Mouse (Mus musculus): Measurements from ENCODE around the gene Stpg4.
A peak's percentile ranks its signal among the peaks of the same experiment; 100 is the strongest.

Gene Stpg4

DNA sequence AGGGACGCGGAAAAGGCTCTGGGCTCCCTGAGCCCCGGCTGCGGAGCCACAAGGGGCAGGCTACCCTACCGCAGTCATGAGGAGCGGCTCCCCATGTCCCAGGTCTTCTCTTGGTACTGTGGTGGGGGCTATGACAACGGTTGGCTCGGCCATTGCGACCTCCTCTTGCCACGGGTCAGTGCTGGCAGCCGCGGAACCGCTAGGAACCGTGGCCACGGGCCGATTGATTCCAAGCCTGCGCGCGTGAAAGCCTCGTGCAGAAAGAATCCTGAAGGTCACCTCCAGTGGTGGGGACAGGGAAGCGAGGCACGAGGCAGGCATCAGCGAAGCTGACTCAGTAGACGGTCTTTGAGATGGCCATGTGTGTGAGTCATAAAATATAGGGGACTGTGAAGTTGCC is at the start of gene Stpg4:
Gene Stpg4 (minus strand): TSS at position 231 of the 400 bp plus-strand sequence.
- no peak for DNase-seq (ENCODE audit: low spot score in 2 of 2)

DNA sequence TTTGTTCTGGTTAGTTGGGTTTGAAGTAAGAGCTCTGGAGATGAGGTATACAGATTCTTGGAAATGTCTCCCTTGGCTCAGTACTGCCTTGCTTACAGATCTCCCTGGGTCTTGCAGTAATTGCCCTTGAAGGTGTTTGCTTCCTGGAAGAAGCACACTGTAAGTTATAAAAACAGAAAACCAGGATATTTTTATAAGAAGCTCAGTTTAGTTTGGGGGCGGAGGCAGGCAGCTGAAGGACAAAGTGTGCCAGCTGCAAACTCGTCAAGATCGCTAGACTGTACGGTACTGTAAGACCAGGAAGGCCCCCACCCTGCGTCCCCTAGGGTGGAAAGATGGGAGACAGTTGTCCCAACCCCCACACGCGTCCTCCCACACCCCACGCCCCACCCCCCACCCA is 47.8 kb upstream of the Stpg4 start:
- no peak for DNase-seq (ENCODE audit: low spot score in 2 of 2)

DNA sequence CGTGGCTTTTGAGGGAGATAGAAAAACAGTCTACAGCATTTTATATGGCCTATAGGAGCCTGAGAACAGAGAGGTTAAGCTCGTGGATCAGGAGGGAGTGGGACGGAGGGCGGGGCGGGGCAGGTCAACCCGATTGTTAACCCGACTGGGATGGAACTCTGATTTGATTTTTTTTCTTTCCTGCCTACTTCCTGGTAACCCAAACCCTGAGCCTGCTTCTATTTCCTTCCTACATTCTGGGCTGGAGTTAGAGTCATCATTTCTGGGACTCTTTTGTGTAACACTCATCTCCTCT is 46.9 kb upstream of the Stpg4 start:
- DNase-seq (ENCODE audit: low spot score in 2 of 2): no peak

DNA sequence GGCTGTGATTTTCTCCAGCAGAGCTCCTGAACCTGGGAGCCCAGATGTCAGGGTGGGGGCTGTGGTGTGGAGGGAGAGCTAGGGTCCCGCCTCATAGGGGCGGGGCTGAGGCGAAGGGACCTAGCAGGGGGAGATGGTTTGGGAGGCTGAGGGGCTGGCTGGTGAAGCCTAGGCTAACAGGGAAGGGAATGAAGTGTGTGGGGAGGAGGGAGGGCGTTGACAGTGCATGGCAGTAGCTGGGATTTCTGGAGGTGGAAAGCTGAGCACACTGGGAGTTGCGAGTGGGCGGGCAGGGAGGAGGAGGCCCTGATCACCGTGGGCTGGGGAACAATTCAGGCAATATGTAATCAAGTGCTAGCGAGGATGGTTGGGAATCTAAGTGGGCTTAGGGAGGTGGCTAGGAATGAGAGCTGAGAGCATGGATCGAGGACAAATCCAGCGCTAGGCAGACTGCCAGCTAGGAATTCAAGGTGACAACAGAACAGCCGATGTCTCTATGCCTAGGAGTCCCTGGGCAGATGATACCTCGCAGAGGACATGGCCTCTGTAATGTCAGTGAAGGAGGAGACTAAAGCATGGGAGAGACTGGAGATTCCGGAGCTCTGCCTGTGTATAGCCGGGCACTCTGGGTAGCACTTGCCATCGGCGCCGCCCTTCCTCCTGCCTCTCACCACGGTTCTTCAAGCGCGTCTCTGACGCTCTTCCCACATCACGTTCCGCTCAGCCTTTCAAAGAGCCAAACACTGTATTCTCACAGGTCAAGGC is 46.4 kb upstream of the Stpg4 start:
- peak in 1 of 2 experiments; percentile 49 for DNase-seq (ENCODE audit: low spot score in 2 of 2)

DNA sequence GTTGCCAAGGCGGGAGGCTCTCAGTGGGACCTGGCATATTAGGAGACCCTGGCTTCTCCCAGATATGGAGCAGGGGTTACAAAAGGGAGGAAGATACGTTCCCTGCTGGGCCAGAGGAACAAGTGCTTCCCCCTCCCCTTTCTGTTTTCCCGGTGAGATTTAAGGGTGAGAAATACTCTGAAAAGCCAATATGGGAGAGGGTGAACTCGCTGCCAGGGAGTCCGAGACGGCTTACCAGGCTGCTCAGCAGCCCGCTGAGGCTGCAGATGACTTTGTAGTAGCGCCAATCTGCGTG is 45.8 kb upstream of the Stpg4 start:
- no peak for DNase-seq (ENCODE audit: low spot score in 2 of 2)

DNA sequence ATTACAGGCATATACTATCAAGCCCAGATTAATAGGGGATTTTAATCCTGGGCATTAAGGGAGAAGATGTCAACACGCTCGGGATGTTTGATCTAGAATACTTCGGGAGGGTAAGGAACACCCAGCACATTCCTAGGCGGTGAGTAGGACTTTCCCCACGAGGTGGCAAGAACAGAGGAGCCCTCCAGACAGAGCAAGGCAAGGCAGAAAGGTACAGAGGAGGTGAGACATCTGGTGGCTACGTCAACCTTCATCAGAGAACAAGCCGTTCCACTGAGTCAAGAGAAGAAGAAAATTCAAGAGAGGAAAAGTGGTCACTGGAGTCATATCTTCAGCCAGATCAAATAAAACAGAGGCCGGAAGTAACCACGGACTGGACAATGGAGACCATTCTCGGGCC is 45.3 kb upstream of the Stpg4 start:
- no peak for DNase-seq (ENCODE audit: low spot score in 2 of 2)

DNA sequence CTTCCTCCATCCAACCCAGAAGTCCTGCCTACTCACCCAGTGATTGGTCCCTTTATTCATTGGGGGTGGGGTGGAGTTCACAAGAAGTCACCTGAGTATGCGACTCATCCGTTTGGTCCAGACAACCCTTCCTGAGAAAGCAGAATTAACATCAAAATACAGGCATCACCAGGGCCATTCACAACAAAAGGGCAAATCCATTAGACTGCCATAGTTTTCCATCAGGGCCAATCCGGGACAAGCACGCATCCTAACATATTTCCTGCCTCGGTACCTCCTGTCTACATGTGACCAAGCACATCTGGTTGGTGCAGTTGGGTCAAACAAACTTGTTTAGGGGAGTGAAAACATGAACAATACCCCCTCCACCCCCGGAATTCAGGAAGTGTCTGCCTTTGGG is 44.1 kb upstream of the Stpg4 start:
- DNase-seq (ENCODE audit: low spot score in 2 of 2): no peak

DNA sequence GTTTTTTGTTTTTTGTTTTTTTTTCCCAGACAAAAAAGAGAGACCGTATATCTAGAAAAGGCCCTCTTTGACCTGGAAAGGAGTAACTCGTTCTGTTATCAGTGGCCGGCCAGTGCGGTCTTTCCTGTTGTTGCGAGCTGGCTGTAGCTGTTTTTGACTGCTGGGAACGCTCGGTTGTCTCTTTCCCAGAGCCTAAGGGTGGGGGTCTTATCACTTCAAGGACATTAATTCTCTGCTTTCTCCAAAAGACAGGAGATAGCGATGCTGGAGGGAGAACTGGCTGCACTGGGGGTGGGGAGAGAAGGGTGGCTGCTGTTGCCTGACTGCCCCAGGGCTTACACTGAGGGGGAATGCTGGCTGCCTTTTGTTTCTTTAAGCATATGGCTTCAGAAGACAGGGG is 43.3 kb upstream of the Stpg4 start:
- DNase-seq (ENCODE audit: low spot score in 2 of 2): no peak

DNA sequence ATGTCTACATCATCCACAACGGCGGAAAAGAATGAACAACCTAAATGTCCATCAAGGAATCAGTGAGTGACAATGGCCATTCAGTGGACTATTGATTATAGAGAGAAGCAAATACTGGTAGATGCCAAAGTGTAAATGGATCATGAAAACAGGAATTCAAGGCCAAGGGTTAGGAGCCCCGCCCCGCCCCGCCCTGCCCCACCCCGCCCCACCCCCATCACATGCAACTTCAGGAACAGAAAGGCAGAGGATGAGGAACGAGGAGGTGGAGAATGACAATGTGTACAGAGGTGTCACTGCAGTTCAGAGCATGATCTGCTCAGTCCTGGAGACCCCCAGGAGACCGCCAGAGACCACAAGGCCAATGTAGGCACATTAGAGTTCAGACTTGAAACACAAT is 42.7 kb upstream of the Stpg4 start:
- no peak for DNase-seq (ENCODE audit: low spot score in 2 of 2)

DNA sequence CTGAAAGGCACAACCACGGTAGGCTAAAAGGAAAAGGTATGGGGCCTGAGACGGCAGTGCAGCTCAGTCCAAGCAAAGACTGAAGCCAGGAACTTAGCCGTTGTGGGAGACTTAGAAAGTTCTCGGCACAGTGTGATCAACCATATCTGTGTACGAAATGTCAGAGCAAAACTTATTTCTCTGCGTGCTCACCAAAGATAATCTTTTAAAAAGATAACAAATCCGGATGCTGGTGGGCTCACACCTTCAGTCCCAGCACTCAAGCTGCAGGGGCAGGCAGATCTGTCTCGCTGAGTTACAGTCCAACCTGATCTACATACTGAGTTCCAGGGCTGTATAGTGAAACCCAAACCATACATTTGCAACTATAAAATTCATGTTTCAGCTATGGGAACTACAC is 41.9 kb upstream of the Stpg4 start:
- no peak for DNase-seq (ENCODE audit: low spot score in 2 of 2)

DNA sequence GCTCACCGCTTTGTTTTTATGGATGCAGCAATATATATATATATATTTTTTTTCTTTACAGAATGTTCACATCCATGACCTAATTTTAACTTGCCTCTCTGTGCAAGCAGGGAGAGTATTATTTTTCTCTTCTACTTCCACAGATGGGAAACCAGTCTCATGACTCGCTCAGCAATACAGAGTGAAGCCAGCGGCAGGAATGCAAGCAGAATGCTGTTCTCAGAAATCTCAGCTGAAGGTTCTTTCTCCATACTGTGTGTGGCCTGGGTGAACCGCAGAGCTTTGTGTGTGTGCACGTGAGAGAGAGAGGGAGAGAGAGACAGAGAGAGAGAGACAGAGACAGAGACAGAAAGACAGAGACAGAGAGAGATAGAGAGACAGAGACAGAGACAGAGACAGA is 41.1 kb upstream of the Stpg4 start:
- no peak for DNase-seq (ENCODE audit: low spot score in 2 of 2)

DNA sequence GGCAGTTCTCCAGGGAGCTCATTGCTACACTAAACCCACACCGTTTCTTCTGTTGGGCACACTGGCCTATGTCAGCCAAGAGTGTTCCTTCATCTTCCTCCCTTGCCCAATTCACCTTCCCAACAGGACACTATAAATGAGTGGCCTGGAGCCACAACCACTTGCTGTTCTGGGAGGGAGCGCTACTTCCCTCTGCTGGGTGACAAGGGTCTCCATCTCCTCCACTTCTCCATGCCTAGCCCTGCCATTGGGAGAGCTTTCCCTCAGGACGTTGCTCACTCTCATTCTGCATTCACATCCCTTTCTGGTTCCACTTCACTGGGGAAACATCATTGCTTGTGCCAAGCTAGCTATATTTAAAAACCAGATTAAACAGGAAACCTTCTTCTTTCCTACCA is 34.0 kb upstream of the Stpg4 start:
- DNase-seq (ENCODE audit: low spot score in 2 of 2): no peak

DNA sequence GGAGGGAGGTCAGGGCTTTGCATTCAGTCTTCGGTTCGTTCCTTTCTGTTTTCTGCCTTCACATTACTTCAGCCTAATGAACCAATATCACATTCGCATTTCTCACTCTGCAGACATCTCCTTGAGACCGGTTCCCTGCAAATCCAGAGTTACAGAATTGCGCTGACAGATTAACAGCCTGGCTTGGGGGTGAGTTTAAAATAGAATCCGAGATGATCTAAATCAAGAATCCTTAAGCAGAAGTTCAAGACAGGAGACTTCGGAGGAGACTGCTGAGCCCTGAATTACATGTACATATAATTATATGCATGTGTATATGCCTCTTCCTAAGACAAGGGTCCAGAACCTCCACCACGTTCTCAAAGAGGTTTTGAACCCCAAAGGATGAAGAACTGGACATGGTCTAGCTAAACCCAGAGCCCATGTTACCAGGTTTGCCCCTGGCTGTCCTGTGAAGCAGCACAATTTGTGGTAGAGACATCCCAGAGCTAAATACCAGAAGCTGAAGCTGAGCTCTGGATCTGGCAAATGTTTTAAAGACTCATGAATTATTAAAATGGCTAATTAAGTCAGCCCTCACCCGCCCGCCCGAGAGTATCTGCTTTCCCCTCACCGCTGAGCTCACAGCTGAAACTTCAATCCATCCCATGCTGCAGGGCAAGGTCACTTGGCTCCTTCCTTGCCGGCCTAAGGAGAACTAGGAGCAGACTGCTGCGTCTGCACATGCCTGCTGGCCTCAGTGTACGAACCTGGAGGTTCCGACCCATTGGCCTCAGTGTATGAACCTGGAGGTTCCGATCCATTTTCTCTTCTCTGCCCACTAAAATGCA is 33.3 kb upstream of the Stpg4 start:
- no peak for DNase-seq (ENCODE audit: low spot score in 2 of 2)

DNA sequence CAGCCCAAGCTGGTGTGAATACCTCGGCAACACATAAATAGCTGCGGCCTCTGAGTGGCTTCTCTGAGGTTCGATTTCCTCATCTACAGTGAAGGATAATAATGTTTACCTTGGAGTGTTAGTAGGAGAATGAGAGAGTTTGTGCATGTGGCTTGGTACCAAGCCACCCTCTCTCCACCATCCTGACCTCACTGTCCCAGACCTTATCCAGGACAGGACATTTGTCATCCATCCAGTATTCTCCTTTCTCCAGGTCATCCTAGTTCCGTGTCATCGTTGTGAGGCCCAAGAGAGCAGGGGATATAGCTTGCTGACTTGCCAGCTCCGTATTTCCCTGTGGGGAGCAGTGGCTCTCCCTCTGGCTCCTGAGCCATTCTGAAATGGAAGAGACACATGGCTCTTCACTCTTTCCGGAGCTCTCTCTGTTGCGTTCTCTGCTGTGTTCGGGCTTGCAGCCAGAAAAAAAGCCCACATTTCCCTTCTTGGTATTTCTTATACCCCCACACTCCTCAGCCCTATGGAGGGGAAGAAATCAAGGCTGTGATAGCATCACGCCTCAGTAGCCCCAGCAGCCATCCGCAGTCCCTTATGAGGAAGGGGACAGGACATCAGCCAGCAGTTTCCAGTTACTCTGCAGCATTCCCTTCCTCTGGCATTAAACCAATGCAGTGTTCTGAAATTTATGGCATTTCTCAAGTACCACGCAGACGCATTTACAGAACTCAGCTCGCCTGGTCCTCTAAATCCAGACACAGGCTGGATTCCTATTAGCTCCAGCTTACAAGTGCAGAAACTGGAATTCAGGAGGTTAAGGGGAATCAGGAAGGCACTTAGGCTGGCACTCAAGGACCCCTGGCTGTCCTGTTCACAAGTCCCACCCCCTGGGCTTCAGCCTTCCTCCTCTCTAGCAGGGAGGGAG is 32.5 kb upstream of the Stpg4 start:
- DNase-seq (ENCODE audit: low spot score in 2 of 2): no peak

DNA sequence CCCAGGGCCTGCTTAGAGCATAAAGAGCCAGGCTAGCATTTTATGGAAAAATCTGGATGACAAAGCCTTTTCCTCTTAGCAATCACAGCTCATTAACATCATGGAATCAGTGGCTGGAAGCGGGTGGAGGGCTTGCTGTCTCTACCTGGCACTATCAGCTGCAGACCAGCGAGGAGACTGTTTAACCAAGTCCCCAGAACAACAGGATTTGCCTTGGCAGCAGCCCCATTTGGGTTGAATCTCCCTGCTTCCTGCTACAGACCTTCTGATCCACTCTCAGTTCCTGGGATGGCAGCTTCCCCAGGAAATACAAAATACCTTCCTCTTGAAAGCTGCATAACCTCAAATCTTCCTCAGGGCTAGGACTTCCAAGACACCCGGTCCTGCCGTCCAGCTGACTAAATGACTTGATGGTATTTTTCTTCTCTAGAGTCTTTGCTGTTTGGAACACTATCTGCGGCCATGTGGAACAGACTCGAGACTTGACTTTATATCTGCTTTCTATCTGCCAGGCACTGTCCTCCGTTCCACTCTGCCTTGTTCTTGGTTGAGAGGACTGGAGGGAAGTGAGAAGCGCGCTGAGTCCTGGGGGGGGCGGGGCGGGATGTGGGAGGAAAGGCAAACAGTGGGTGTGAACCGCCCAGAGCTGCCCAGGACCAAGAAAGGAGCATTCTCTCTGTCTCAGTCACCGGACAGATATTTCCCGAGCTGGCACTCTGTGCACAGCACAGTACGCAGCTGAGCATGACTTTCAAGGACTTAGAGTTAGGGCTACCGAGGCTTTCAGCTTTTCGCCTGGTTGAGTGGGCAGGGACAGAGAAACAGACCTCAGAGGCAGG is 31.6 kb upstream of the Stpg4 start:
- peak in 1 of 2 experiments; percentile 58 for DNase-seq (ENCODE audit: low spot score in 2 of 2)

DNA sequence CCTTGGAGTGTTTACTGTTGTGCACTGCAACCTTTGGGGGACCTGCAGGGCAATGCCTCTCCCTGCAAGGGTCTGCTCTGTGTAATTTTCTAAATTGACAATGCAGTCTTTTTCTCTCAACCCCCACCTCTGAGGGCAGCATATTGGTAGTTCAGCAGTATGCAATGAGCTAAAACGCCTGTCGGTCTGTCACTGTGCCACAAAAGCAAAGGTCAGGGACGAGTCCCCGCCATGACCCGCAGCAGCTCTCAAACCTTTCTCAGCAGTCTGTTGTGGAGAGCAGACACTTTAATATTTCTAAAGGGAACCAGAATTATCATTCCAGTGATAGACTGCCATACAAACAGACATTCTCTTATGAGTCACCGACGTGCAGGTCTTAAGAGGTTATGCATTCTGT is 30.4 kb upstream of the Stpg4 start:
- DNase-seq (ENCODE audit: low spot score in 2 of 2): no peak

DNA sequence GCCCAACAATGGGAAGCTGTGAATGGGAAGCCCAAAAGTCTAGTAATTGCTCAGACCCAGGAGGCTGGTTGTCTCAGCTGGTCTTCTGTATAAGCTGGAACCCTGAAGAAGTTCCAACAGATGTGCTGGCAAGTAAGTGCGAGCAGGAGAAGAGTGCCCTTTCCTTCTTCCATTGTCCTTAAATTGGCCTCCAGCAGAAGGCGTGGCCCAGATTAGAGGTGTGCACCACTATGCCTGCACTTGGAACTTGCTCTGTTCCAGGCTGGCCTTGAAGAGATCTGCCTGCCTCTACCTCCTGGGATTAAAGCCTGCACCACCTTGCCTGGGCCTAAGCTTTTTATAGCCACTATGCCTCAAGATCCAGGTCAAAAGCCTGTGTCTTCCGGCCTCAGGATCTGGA is 26.6 kb upstream of the Stpg4 start:
- no peak for DNase-seq (ENCODE audit: low spot score in 2 of 2)

DNA sequence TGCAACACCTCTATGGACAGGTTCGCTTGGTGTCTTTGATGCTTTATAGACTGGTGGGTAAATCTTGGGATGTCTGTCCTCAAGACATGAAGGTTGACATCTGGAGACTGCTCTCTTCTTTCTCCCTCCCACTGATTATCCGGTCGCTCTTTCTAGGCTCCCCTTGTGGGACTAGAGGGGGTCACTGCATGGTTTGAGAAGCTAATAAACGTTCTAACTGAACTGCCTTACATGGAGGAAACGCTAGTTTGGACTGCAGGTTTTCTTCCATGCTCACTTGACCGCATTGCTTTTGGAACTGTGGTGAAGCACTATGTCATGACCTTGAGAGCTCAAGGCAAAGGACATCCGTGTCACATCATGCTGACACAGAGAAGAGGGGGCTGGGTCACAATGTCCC is 25.8 kb upstream of the Stpg4 start:
- DNase-seq (ENCODE audit: low spot score in 2 of 2): no peak

DNA sequence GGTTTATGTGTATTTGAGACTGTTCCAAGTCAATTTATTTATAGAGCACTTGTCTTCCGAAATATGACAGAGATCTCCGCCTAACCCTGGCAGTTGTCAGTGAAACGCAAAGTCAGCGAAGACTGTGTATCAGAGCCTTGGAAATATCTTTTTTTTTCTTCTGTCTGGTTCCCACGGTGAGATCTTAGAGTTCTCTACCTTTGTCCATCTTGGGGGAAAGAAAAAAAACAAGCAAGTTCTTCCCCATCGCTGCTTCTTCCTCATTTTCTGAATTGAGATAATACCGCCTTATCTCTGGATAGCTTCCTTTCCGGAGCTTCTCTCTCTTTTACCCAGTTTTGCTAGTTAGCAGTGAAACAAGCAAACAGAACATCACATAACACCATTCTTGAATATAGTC is 21.3 kb upstream of the Stpg4 start:
- DNase-seq (ENCODE audit: low spot score in 2 of 2): no peak

DNA sequence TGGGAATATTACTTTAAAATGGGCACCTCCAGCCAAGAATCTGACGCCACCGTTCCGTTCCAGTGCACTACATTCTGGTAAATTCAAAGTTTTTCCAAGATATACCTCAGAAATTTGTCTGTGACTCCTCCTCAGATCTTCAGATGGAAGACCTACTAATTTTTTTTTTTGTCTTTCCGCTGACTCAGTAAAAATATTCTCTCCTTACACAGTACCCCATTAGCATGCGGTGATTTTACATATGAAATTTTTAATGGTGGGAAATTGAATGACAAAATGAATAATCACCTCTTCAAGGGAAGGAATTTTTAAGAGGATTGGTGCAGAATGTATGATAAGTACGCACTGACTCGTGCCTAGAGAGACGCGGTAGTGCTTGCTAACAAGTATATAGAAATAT is 20.8 kb upstream of the Stpg4 start:
- DNase-seq (ENCODE audit: low spot score in 2 of 2): no peak

DNA sequence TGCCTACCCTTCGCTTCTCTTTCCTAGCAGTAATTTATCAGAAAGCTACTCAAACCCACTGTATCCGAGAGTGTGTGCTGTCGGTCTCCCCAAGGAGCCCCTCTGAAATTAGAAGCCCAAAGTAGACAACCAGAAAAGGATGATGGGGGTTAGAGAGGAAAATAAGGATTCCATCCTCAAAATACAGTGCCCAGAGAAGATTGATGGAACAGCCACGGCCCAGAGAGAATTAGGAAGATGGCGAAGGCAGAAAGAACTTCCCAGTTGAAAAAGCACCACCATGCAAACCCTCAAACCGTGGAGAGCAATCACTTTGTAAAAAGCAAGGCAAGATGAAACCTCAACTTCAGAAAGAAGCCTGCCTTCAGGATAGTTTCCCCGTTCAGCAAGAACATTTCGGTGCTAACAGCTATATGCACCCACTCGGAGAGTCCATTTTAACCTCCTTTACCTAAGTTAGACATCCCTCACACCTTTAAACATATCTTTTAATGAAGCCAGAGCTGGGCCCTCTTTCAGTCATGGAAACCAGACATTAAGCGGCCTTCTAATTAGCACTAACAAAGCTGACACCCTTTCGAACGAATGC is 20.2 kb upstream of the Stpg4 start:
- no peak for DNase-seq (ENCODE audit: low spot score in 2 of 2)

Data from cerebellum, postnatal 4 days (tissue).